Mouse (Mus musculus) Patski (cell line): ENCODE measurements at regions not wholly inside any gene's neighbourhood (a gene's known extent, or its start where the extent isn't known, plus 50 kb on each side); places are given as distances from the start of the nearest gene placed in this dataset.

Experiments used
- ATAC-seq: fragments of 100-300 bp; one replicate; pipeline ENCODE4 v1.8.0; 2021
- CTCF ChIA-PET: fragments of 350-600 bp; sonication (Branson Sonifier 250); formaldehyde crosslinking; loops from one replicate; lab custom pipeline; 2022; ENCODE audit warnings: inconsistent platforms; lab: Charles Lee
- POLR2A ChIA-PET: fragments of 350-600 bp; sonication (Branson Sonifier 250); formaldehyde crosslinking; loops from one replicate; lab custom pipeline; 2022; ENCODE audit warnings: antibody characterized with exemption, inconsistent platforms; lab: Charles Lee
- DNase-seq: peaks from one replicate; pipeline ENCODE4 v3.0.0-alpha.2; 2011; ENCODE audit warnings: low read depth, low spot score
- H3K27me3 ChIP-seq: fragments of 371-371 bp; one replicate; pipeline ENCODE4 v1.5.1; 2021
- CTCF ChIP-seq: fragments of 100-300 bp; IDR thresholded peaks from one replicate; pipeline ENCODE4 v1.5.1; 2021
- in situ Hi-C: fragments of 300-500 bp; cut with MboI; formaldehyde crosslinking; loops from 3 replicates; pipeline ENCODE4 v1.11.1; 2018; ENCODE audit warnings: low pct_unique_long_range_greater_than_20kb, mixed read lengths

DNA sequence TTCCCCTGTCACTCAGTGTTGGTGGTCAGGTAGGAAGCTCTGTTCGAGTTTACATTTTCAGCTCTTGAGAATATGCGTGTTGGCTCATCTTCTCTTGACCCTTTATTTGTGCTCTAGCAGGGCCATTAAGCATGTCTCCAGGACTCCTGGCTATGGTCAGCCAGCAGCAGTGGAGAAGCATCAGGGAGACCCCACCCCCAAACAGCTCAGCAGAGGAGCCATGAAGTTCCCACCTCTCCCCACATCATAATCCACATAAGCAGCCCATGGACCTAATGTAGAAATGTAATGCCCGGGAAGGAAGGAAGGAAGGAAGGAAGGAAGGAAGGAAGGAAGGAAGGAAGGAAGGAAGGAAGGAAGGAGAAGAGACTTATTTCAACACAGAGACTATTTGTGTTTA lies 261.5 kb downstream of the Dhx15 start:
- ATAC-seq (no peak), DNase-seq (no peak)
- in situ Hi-C loops, result no loop called here
- TF ChIP-seq CTCF, result no peak
- no peaks in the 10 kb centered on the region for H3K27me3 ChIP-seq
- POLR2A ChIA-PET, result no interaction called here
- CTCF ChIA-PET, result interaction anchor here (0.7 to 1.4 kb wide), 4 partner anchors 9 to 251 kb away, joined by 3 read pairs; no protein-coding TSS in a partner anchor

DNA sequence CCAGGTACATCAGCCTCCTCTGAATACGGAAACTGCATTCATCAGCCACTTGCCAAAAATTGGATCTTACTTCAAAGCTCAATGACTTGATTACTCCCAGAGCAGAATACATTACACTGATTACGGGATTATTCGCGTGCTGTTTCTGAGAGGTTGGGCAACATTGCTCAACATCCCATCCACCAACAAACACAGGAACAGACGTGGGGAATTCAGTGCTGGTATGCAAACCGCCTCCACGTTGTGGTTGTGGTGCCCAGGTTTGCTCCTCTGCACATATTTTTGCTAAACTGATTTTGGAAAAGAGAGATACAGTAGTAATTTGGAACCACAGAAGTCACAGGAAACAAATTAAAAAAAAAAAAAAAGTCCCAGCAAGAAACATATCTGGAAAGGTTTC lies 266.9 kb downstream of the Dhx15 start:
- no peak for TF ChIP-seq CTCF
- in situ Hi-C loops, result no loop called here
- ATAC-seq, result no peak
- DNase-seq, result no peak
- ChIA-PET POLR2A (no interaction called here), CTCF (no interaction called here)
- H3K27me3 ChIP-seq, result no peaks in the 10 kb centered on the region

DNA sequence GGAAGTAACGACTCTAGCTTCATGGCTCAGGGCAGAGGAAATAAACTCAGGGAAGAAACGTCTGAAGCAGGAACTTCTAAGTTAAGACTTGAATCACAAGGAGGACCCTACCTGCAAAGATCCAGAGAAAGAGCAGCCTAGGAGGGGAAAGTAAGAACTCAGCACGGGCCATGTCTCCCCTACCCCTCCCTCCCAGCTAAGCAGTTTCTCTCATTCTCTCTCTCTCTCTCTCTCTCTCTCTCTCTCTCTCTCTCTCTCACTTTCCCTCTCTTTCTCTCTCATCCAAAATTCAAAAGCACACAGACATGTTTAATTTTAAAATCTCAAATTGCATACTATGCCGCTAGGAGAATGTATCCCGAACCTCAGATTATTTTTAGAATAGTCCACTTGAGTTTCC lies 267.3 kb downstream of the Dhx15 start:
- TF ChIP-seq CTCF, result no peak
- ChIA-PET POLR2A (no interaction called here), CTCF (no interaction called here)
- H3K27me3 ChIP-seq, result no peaks in the 10 kb centered on the region
- ATAC-seq, result no peak
- DNase-seq, result no peak
- in situ Hi-C loops, result no loop called here

DNA sequence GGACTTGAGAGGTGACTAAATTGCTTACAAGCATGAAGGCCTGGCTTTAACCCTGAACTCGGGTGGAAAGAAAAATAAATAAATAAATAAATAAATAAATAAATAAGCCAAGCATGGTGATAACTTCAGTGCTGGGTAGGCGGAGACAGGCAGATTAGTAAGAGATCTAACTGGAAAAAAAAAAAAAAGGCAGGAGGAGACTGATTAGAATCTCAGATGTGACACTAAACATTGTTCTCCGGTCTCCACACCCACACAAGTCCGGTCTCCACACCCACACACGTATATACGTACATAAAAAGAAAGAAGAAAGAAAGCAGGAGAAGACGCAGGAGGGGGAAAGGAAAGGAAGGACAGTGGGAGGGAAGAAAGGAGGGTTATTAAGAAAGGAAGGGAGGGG lies 267.8 kb downstream of the Dhx15 start:
- DNase-seq, result no peak
- in situ Hi-C loops, result no loop called here
- CTCF ChIA-PET, result no interaction called here
- POLR2A ChIA-PET, result no interaction called here
- no peak for TF ChIP-seq CTCF
- no peak for ATAC-seq
- H3K27me3 ChIP-seq, result no peaks in the 10 kb centered on the region

DNA sequence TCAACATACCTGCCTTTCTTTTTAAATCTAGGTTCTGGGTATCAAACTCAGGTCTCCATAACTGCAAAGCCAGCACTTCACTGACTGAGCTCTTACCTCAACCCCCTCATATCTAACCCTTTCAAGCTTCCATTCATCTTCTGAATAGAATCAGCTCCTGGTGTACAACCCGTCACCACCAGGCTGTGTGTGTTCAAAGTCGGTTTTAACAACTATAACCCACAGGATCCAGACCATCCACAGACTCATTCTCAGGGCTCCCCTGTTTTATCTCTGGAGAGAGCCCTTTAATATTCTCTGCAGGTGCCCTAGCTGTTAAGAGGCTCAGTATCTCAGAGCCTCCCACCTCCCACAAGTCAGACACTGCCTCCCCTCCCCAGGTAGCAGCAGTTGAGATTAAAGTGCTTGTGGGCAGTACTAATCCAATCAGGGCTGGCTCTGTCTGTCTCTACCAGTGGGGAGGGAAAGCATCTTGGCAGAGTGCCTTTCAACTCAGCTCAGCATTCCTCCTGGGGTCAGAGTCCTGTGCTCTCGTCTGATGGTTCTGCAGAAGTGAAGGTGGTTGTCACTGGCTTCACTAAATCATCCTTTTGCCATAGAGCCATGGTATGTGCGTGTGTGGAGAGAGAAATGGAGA lies 272.4 kb downstream of the Dhx15 start:
- no peaks in the 10 kb centered on the region for H3K27me3 ChIP-seq
- DNase-seq (no peak), ATAC-seq (no peak)
- in situ Hi-C loops, result no loop called here
- POLR2A ChIA-PET, result interaction anchor here (0.9 kb wide), 1 partner anchor 69 kb away, joined by 3 read pairs; no protein-coding TSS in a partner anchor
- CTCF ChIA-PET, result interaction anchor here (1.4 kb wide), 1 partner anchor 21 kb away, joined by 3 read pairs; no protein-coding TSS in a partner anchor
- no peak for TF ChIP-seq CTCF

DNA sequence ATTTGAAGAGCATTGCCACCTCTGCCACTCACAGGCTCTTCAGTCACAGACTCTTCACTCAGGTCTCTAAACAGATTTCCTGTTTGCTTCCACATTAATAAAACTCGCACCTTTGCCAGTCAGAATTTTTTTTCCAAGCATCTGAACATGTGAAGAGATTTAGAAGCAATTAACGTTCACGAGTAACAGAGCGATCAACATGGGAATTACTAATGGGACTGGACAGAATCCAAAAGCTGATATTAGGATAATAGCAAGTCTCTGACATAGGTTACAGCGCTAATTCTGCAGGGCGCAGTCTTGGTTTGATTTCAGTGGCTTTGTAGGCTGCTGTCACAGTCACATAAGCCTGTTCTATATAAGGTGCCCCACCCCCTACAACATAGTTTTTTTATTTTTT lies 275.6 kb downstream of the Dhx15 start:
- ChIA-PET CTCF (interaction anchor here (1.0 to 1.4 kb wide), 2 partner anchors 11 to 14 kb away, joined by 3 to 4 read pairs; no protein-coding TSS in a partner anchor), POLR2A (no interaction called here)
- H3K27me3 ChIP-seq, result no peaks in the 10 kb centered on the region
- ATAC-seq (no peak), DNase-seq (no peak)
- TF ChIP-seq CTCF, result no peak
- in situ Hi-C loops, result no loop called here

DNA sequence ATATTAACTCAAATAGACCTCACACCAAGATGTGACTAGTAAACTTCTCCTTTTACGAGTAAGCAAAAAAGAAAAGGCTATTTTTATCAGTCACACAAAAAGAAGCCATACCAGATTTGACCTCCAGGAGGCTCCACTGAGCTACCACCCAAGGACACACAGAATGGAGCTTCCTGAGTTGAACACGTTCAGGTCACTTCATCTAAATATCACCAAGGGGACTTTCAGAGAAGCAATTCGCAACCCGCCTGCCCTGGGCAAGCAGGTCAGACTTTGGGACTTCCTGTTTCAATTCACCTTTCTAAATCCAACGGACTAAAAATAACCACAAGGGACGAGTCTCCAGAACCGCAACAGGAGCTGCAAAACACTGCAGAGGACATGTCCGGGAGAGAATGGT lies 281.5 kb downstream of the Dhx15 start:
- peak; percentile 51 for TF ChIP-seq CTCF
- in situ Hi-C loops, result no loop called here
- ATAC-seq (no peak), DNase-seq (no peak)
- ChIA-PET POLR2A (no interaction called here), CTCF (interaction anchor here (0.7 to 1.3 kb wide), 3 partner anchors 12 to 62 kb away, joined by 3 read pairs; no protein-coding TSS in a partner anchor)
- no peaks in the 10 kb centered on the region for H3K27me3 ChIP-seq

DNA sequence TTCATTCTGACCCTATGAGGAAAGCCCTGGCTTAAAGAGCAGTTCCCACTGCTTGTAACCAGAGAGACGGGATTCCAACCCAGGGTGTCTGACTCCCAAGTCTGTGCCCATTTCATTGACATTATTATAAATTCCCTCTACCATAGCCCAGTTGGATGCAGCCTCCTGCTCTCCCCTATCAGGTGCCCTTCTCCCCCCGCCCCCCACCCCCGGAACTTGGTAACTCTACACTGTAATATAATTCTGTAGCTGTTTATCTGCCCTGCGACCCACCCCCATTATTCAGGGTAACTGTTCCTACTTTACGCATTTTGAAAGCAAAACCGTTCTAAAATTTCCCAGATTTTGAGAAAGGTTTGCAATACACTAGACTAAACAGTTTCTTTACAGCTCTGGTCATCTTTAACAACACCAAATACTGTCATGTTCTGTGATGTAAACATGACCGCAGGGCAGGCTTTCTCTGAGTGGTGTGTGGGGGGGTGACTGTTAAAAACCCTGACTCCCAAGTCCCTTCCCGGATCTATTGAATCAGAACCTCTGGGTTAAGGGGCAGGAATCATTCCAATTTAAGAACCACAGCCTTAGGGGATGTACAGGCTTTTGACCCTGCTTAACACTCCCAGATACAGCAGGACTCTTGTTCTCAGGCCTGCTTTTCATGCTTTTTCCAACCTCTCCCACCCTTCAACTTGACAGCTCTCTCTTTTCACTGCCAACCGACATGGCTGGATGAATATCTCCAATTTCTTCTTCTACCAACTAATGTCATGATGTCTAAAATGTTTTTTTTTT lies 283.8 kb downstream of the Dhx15 start:
- DNase-seq (no peak), ATAC-seq (no peak)
- no peak for TF ChIP-seq CTCF
- ChIA-PET POLR2A (no interaction called here), CTCF (no interaction called here)
- no peaks in the 10 kb centered on the region for H3K27me3 ChIP-seq
- in situ Hi-C loops, result no loop called here

DNA sequence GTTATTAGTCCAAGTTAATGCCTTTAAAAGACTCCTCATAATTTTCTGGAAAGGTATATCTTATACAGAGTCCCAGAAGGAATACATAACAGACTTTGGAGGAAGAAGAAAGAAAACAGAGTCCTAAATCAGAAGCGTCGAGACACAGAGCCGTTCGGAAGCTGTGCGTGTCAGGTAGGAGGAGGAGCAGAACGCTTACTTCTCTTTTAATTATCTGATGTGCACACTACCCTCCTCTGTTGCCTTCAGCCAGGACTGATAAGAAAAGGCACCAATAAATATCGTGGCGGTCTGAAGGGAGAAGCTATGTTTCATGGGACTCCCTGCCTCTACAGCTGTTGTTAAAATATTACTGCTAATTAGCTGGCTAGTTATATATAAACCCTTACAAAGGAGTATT lies 296.2 kb downstream of the Dhx15 start:
- in situ Hi-C loops, result no loop called here
- ChIA-PET POLR2A (no interaction called here), CTCF (interaction anchor here (0.8 kb wide), 1 partner anchor 8 kb away, joined by 3 read pairs; no protein-coding TSS in a partner anchor)
- no peak for TF ChIP-seq CTCF
- no peaks in the 10 kb centered on the region for H3K27me3 ChIP-seq
- DNase-seq (no peak), ATAC-seq (no peak)

DNA sequence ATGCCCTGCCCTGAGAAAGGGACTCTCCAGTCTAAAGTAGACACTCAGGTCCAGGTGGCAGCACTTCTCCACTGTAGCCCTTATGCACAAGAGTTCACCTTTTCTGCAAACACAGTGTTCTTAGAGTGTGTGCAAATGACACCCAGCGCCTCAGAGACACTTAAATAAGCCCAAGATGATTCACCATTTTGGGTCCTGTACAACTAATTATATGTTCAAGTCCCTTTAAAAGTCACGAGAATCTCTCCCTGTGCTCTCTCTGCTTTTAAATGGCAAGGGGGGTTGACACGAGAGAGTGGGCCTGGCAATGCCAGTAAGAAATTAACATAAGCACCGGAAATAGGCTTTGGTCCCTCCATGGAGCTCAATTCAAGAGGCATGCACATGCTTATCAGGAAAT lies 299.0 kb downstream of the Dhx15 start:
- no peak for TF ChIP-seq CTCF
- CTCF ChIA-PET, result interaction anchor here (0.9 kb wide), 1 partner anchor 17 kb away, joined by 3 read pairs; no protein-coding TSS in a partner anchor
- in situ Hi-C loops, result no loop called here
- ATAC-seq (no peak), DNase-seq (no peak)
- no peaks in the 10 kb centered on the region for H3K27me3 ChIP-seq
- POLR2A ChIA-PET, result no interaction called here

DNA sequence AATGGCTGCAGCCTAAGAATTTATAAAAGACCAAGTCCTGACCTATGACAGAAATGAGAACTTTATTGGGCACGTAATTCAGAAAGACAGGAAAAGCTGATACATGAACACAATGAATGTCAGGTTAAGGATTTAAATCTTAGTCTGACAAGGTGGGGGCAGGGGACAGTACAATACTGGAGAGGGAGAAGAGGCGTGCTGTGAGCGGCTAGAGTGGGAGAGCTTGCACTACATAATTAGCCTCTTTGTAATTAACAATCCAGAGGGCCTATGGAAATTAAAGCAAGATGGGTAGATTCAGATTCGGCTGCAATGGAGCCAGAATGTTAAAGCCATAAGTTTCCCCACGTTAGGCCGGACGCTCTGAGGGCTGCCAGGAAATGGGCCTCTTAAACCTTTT lies 301.9 kb downstream of the Dhx15 start:
- H3K27me3 ChIP-seq, result no peaks in the 10 kb centered on the region
- DNase-seq, result no peak
- TF ChIP-seq CTCF, result no peak
- ATAC-seq, result no peak
- in situ Hi-C loops, result no loop called here
- ChIA-PET POLR2A (no interaction called here), CTCF (no interaction called here)
